7 mouse cellular contexts compared by ENCODE assay signal in genomic region chr17:27796780-27797179, GRCm38 (mm10). TPM values are rescaled to one million over a fixed set of nuclear protein-coding genes. Genes with fewer than 3 reads are reported as not detected.
DNase-seq lines count a peak whose midpoint lies in the region; ATAC-seq and TF ChIP-seq lines count a peak whose summit lies in the region.

No protein-coding gene starts in this region.

- 0 out of 2 replicates have a peak overlapping the region, but pooled peaks have one; percentile 4 for H3K27ac ChIP-seq in cerebellum, adult 2 months (ENCODE audit: insufficient read depth, low read length)
- peak overlapping the region; percentile 93 for H3K27ac ChIP-seq in intestine, postnatal 0 days (ENCODE audit: low read depth, low read length)
- H3K27ac ChIP-seq in liver, embryonic 15.5 days (replicated peaks), result peak overlapping the region; percentile 75
- peak overlapping the region; percentile 81 for H3K27ac ChIP-seq in neural tube, embryonic 15.5 days (replicated peaks)

- TF ChIP-seq POLR2A in cerebellum, adult 2 months (IDR thresholded peaks at IDR 0.05; ENCODE audit: borderline replicate concordance, insufficient read depth, low read length), result no peak

- WGBS in cerebellum, adult 2 months, result 18% methylated on average over 6 of the region's 6 CpGs
- WGBS in intestine, postnatal 0 days, result 13% methylated on average over 6 of the region's 6 CpGs
- 58% methylated on average over 6 of the region's 6 CpGs for WGBS in liver, embryonic 15.5 days (ENCODE audit: insufficient replicate concordance)
- 31% methylated on average over 6 of the region's 6 CpGs for WGBS in neural tube, embryonic 15.5 days

- H3K4me2 ChIP-seq in intestine, postnatal 0 days (replicated peaks; ENCODE audit: low read depth), result peak overlapping the region; percentile 51
- peak overlapping the region; percentile 39 for H3K4me2 ChIP-seq in liver, embryonic 15.5 days
- peak overlapping the region; percentile 40; the same call in 1 of the 2 replicates for H3K4me2 ChIP-seq in neural tube, embryonic 15.5 days

- H3K4me1 ChIP-seq in cerebellum, adult 2 months (ENCODE audit: control insufficient read depth, insufficient read depth, low read length), result peaks cover 20% of the 10 kb centered on the region
- H3K4me1 ChIP-seq in intestine, postnatal 0 days (replicated peaks; ENCODE audit: control insufficient read depth, insufficient read depth, low read length), result peaks cover 13% of the 10 kb centered on the region; the same call in 1 of the 2 replicates
- peaks cover 68% of the 10 kb centered on the region for H3K4me1 ChIP-seq in liver, embryonic 15.5 days (replicated peaks)
- H3K4me1 ChIP-seq in neural tube, embryonic 15.5 days, result peaks cover 29% of the 10 kb centered on the region

- ATAC-seq in intestine, postnatal 0 days, result peak; percentile 89
- ATAC-seq in liver, embryonic 15.5 days (ENCODE audit: insufficient read depth), result peak; percentile 64; the same call in 1 of the 2 replicates
- ATAC-seq in neural tube, embryonic 15.5 days (ENCODE audit: low FRiP score), result peak; percentile 64; the same call in 1 of the 2 replicates

- no peak overlapping the region for H3K4me3 ChIP-seq in cerebellum, adult 2 months (replicated peaks; ENCODE audit: insufficient read depth, low read depth, low read length)
- no peak overlapping the region for H3K4me3 ChIP-seq in intestine, postnatal 0 days (ENCODE audit: low read depth, low read length)
- no peak overlapping the region for H3K4me3 ChIP-seq in liver, embryonic 15.5 days (replicated peaks)
- no peak overlapping the region for H3K4me3 ChIP-seq in neural tube, embryonic 15.5 days (replicated peaks)

- no peaks in the 10 kb centered on the region for H3K36me3 ChIP-seq in intestine, postnatal 0 days (ENCODE audit: control insufficient read depth, insufficient read depth)
- 0 out of 2 replicates have a peak, but pooled peaks cover 8% of the 10 kb centered on the region for H3K36me3 ChIP-seq in liver, embryonic 15.5 days (replicated peaks)
- peaks cover 6% of the 10 kb centered on the region; the same call in 1 of the 2 replicates for H3K36me3 ChIP-seq in neural tube, embryonic 15.5 days

- TF ChIP-seq CTCF in cerebellum, adult 2 months (IDR thresholded peaks at IDR 0.05; ENCODE audit: borderline replicate concordance, insufficient read depth, low read depth, low read length), result no peak
- no peak for TF ChIP-seq CTCF in intestine, postnatal 0 days (IDR thresholded peaks at IDR 0.05; ENCODE audit: low read depth)

- H3K9ac ChIP-seq in intestine, postnatal 0 days (ENCODE audit: low read depth, low read length), result no peak overlapping the region
- no peak overlapping the region; the same call in 1 of the 2 replicates for H3K9ac ChIP-seq in liver, embryonic 15.5 days
- no peak overlapping the region for H3K9ac ChIP-seq in neural tube, embryonic 15.5 days (replicated peaks)

- H3K9me3 ChIP-seq in intestine, postnatal 0 days (ENCODE audit: control insufficient read depth), result no peaks in the 10 kb centered on the region
- no peaks in the 10 kb centered on the region for H3K9me3 ChIP-seq in liver, embryonic 15.5 days (replicated peaks)
- H3K9me3 ChIP-seq in neural tube, embryonic 15.5 days (replicated peaks), result no peaks in the 10 kb centered on the region

- DNase-seq in adrenal gland, postnatal 25 days, result peak; percentile 39
- DNase-seq in cerebellum, adult 2 months, result peak; percentile 67 to 72
- peak; percentile 65 for DNase-seq in gastrocnemius, postnatal 25 days
- DNase-seq in urinary bladder, postnatal 4 days (ENCODE audit: low spot score in 2 of 2), result no peak

- H3K27me3 ChIP-seq in cerebellum, adult 2 months (ENCODE audit: control insufficient read depth, insufficient read depth, low read length), result no peaks in the 10 kb centered on the region
- no peaks in the 10 kb centered on the region for H3K27me3 ChIP-seq in intestine, postnatal 0 days (replicated peaks; ENCODE audit: control insufficient read depth, insufficient read depth, low read length)
- no peaks in the 10 kb centered on the region for H3K27me3 ChIP-seq in liver, embryonic 15.5 days
- no peaks in the 10 kb centered on the region for H3K27me3 ChIP-seq in neural tube, embryonic 15.5 days (replicated peaks)

RNA-seq across cellular contexts. Expression of gene D17Wsu92e, which starts 23.7 kb away (rescaled TPM):
- 170 and 180 TPM in 2 replicates for total RNA-seq in adrenal gland, postnatal 25 days (2021)
- 152 and 156 TPM in 2 replicates for polyA plus RNA-seq in cerebellum, adult 2 months (2012; rRNA removed)
- total RNA-seq in gastrocnemius, postnatal 25 days (2021), result 100 to 1,000 TPM; 125 to 149 TPM
- 27.4 and 29.5 TPM in 2 replicates for polyA plus RNA-seq in intestine, postnatal 0 days (2015; fragmentation: Nextera tagmentation; extraction: Ambion mirVana)
- polyA plus RNA-seq in liver, embryonic 15.5 days (2015; fragmentation: Nextera tagmentation; extraction: Ambion mirVana), result 13.3 and 18.2 TPM in 2 replicates
- 9.3 and 12.2 TPM in 2 replicates for polyA plus RNA-seq in neural tube, embryonic 15.5 days (2015; fragmentation: Nextera tagmentation; extraction: Ambion mirVana)

RNA-seq across cellular contexts. Expression of gene Snrpc, which starts 41.2 kb away (rescaled TPM):
- total RNA-seq in adrenal gland, postnatal 25 days (2021), result 86.4 and 87.9 TPM in 2 replicates
- 81.7 and 85.3 TPM in 2 replicates for polyA plus RNA-seq in cerebellum, adult 2 months (2012; rRNA removed)
- total RNA-seq in gastrocnemius, postnatal 25 days (2021), result 10 to 100 TPM; 62.8 to 63.4 TPM
- polyA plus RNA-seq in intestine, postnatal 0 days (2015; fragmentation: Nextera tagmentation; extraction: Ambion mirVana), result 156 and 160 TPM in 2 replicates
- 115 and 125 TPM in 2 replicates for polyA plus RNA-seq in liver, embryonic 15.5 days (2015; fragmentation: Nextera tagmentation; extraction: Ambion mirVana)
- 211 and 227 TPM in 2 replicates for polyA plus RNA-seq in neural tube, embryonic 15.5 days (2015; fragmentation: Nextera tagmentation; extraction: Ambion mirVana)

RNA-seq across cellular contexts. Expression of gene Uhrf1bp1, which starts 59.5 kb away (rescaled TPM):
- 31.7 and 32.3 TPM in 2 replicates for total RNA-seq in adrenal gland, postnatal 25 days (2021)
- polyA plus RNA-seq in cerebellum, adult 2 months (2012; rRNA removed), result 18.2 and 18.5 TPM in 2 replicates
- 10 to 100 TPM; 21.5 to 24.4 TPM for total RNA-seq in gastrocnemius, postnatal 25 days (2021)
- 1.4 and 1.6 TPM in 2 replicates for polyA plus RNA-seq in intestine, postnatal 0 days (2015; fragmentation: Nextera tagmentation; extraction: Ambion mirVana)
- 2.2 and 2.5 TPM in 2 replicates for polyA plus RNA-seq in liver, embryonic 15.5 days (2015; fragmentation: Nextera tagmentation; extraction: Ambion mirVana)
- polyA plus RNA-seq in neural tube, embryonic 15.5 days (2015; fragmentation: Nextera tagmentation; extraction: Ambion mirVana), result 6.0 and 6.1 TPM in 2 replicates

Comparison
In these comparisons a context has a peak if more than half of its experiments do, and no peak if none do; other contexts are left out.
1. DNase-seq: peak in adrenal gland, postnatal 25 days (single experiment), cerebellum, adult 2 months (2 of 2) and gastrocnemius, postnatal 25 days (single experiment); none in urinary bladder, postnatal 4 days (0 of 2).
2. H3K27ac ChIP-seq: peak in every context shown above with its lines; median percentile 93 in intestine, postnatal 0 days; 81 in neural tube, embryonic 15.5 days; 75 in liver, embryonic 15.5 days; 4 in cerebellum, adult 2 months.
3. Peak in every context shown above with its lines, with median percentiles within 50 percentile points of each other: ATAC-seq and H3K4me2 ChIP-seq.